Mouse (Mus musculus): ENCODE results near the gene Arrdc2. TPM values are rescaled to one million over a fixed set of nuclear protein-coding genes. Genes with fewer than 3 reads are reported as not detected.

Gene Arrdc2
- polyA plus RNA-seq, 1 experiment = 50.3 TPM

GRCm38 (mm10) chr8:70852595-70853231 is 13.2 kb upstream of the Arrdc2 start:
- WGBS = 90% methylated on average over 41 of the region's 41 CpGs
- no peak for TF ChIP-seq POLR2A (IDR thresholded peaks at IDR 0.05; ENCODE audit: borderline replicate concordance, extremely low read depth, low read depth, low read length)
- TF ChIP-seq CTCF (IDR thresholded peaks at IDR 0.05; ENCODE audit: insufficient read depth, low read length) = no peak
- Histone ChIP-seq H3K4me1 (ENCODE audit: control insufficient read depth, insufficient read depth, low read length) (peaks cover 3% of the 10 kb centered on the region; the same call in 1 of the 2 replicates), H3K4me3 (replicated peaks; ENCODE audit: extremely low read depth, low read depth, low read length) (no peak overlapping the region)
- no peak for DNase-seq

GRCm38 (mm10) chr8:70851837-70852236 is 12.3 kb upstream of the Arrdc2 start:
- 60% methylated on average over 6 of the region's 6 CpGs for WGBS
- Histone ChIP-seq H3K4me1 (ENCODE audit: control insufficient read depth, insufficient read depth, low read length) (peaks cover 3% of the 10 kb centered on the region; the same call in 1 of the 2 replicates), H3K4me3 (replicated peaks; ENCODE audit: extremely low read depth, low read depth, low read length) (no peak overlapping the region)
- no peak for DNase-seq
- TF ChIP-seq CTCF (IDR thresholded peaks at IDR 0.05; ENCODE audit: insufficient read depth, low read length) = no peak
- TF ChIP-seq POLR2A (IDR thresholded peaks at IDR 0.05; ENCODE audit: borderline replicate concordance, extremely low read depth, low read depth, low read length) = no peak

GRCm38 (mm10) chr8:70850947-70851346 is 11.4 kb upstream of the Arrdc2 start:
- 86% methylated on average over 4 of the region's 4 CpGs for WGBS
- no peak overlapping the region for H3K4me3 ChIP-seq (replicated peaks; ENCODE audit: extremely low read depth, low read depth, low read length)
- H3K4me1 ChIP-seq (ENCODE audit: control insufficient read depth, insufficient read depth, low read length) = no peaks in the 10 kb centered on the region
- DNase-seq = no peak
- TF ChIP-seq POLR2A (IDR thresholded peaks at IDR 0.05; ENCODE audit: borderline replicate concordance, extremely low read depth, low read depth, low read length) = no peak

- WGBS = 58% methylated on average over 7 of the region's 7 CpGs
- Histone ChIP-seq H3K4me1 (ENCODE audit: control insufficient read depth, insufficient read depth, low read length) (no peaks in the 10 kb centered on the region), H3K4me3 (replicated peaks; ENCODE audit: extremely low read depth, low read depth, low read length) (no peak overlapping the region)
- no peak for DNase-seq
- TF ChIP-seq CTCF (IDR thresholded peaks at IDR 0.05; ENCODE audit: insufficient read depth, low read length) (no peak), POLR2A (IDR thresholded peaks at IDR 0.05; ENCODE audit: borderline replicate concordance, extremely low read depth, low read depth, low read length) (no peak)
Measured at GRCm38 (mm10) chr8:70850132-70850845, 10.8 kb upstream of the Arrdc2 start.

GRCm38 (mm10) chr8:70849333-70849990 is 9.9 kb upstream of the Arrdc2 start:
- Histone ChIP-seq H3K4me1 (ENCODE audit: control insufficient read depth, insufficient read depth, low read length) (no peaks in the 10 kb centered on the region), H3K4me3 (replicated peaks; ENCODE audit: extremely low read depth, low read depth, low read length) (no peak overlapping the region)
- TF ChIP-seq CTCF (IDR thresholded peaks at IDR 0.05; ENCODE audit: insufficient read depth, low read length) (no peak), POLR2A (IDR thresholded peaks at IDR 0.05; ENCODE audit: borderline replicate concordance, extremely low read depth, low read depth, low read length) (no peak)
- 66% methylated on average over 3 of the region's 3 CpGs for WGBS
- no peak for DNase-seq

- Histone ChIP-seq H3K4me1 (ENCODE audit: control insufficient read depth, insufficient read depth, low read length) (no peaks in the 10 kb centered on the region), H3K4me3 (replicated peaks; ENCODE audit: extremely low read depth, low read depth, low read length) (no peak overlapping the region)
- 51% methylated on average over 15 of the region's 15 CpGs for WGBS
- no peak for DNase-seq
- TF ChIP-seq POLR2A (IDR thresholded peaks at IDR 0.05; ENCODE audit: borderline replicate concordance, extremely low read depth, low read depth, low read length) = no peak
- no peak for TF ChIP-seq CTCF (IDR thresholded peaks at IDR 0.05; ENCODE audit: insufficient read depth, low read length)
Measured at GRCm38 (mm10) chr8:70846371-70847154, 7.0 kb upstream of the Arrdc2 start.

GRCm38 (mm10) chr8:70845108-70845507 is 5.6 kb upstream of the Arrdc2 start:
- TF ChIP-seq CTCF (IDR thresholded peaks at IDR 0.05; ENCODE audit: insufficient read depth, low read length) (no peak), POLR2A (IDR thresholded peaks at IDR 0.05; ENCODE audit: borderline replicate concordance, extremely low read depth, low read depth, low read length) (no peak)
- 46% methylated on average over 5 of the region's 5 CpGs for WGBS
- no peak overlapping the region for H3K4me3 ChIP-seq (replicated peaks; ENCODE audit: extremely low read depth, low read depth, low read length)

GRCm38 (mm10) chr8:70844523-70844922 is 5.0 kb upstream of the Arrdc2 start:
- TF ChIP-seq POLR2A (IDR thresholded peaks at IDR 0.05; ENCODE audit: borderline replicate concordance, extremely low read depth, low read depth, low read length) (no peak), CTCF (IDR thresholded peaks at IDR 0.05; ENCODE audit: insufficient read depth, low read length) (peak; percentile 79)
- WGBS = 3% methylated on average over 6 of the region's 6 CpGs
- peak; percentile 90 for DNase-seq
- Histone ChIP-seq H3K4me3 (replicated peaks; ENCODE audit: extremely low read depth, low read depth, low read length) (no peak overlapping the region), H3K4me1 (ENCODE audit: control insufficient read depth, insufficient read depth, low read length) (no peaks in the 10 kb centered on the region)

More at GRCm38 (mm10) chr8:70845108-70845507, 5.6 kb upstream of the Arrdc2 start:
- H3K4me1 ChIP-seq (ENCODE audit: control insufficient read depth, insufficient read depth, low read length) = no peaks in the 10 kb centered on the region
- DNase-seq = no peak

- DNase-seq = no peak
- TF ChIP-seq POLR2A (IDR thresholded peaks at IDR 0.05; ENCODE audit: borderline replicate concordance, extremely low read depth, low read depth, low read length) (no peak), CTCF (IDR thresholded peaks at IDR 0.05; ENCODE audit: insufficient read depth, low read length) (no peak)
- 85% methylated on average over 8 of the region's 8 CpGs for WGBS
- no peaks in the 10 kb centered on the region for H3K4me1 ChIP-seq (ENCODE audit: control insufficient read depth, insufficient read depth, low read length)
- no peak overlapping the region for H3K4me3 ChIP-seq (replicated peaks; ENCODE audit: extremely low read depth, low read depth, low read length)
Measured at GRCm38 (mm10) chr8:70843941-70844340, 4.4 kb upstream of the Arrdc2 start.
